Mouse (Mus musculus) embryonic facial prominence, embryonic 14.5 days (tissue): ENCODE results near the gene Chd1l. TPM values are rescaled to one million over a fixed set of nuclear protein-coding genes. Genes with fewer than 3 reads are reported as not detected.

Experiments
- ATAC-seq: fragments of 200-750 bp; cut with Nextera tagmentation; 2 replicates; pipeline ENCODE4 v1.8.0; 2017; ENCODE audit warnings: low read depth, moderate number of reproducible peaks, moderate TSS enrichment
- DNase-seq: peaks from one replicate; pipeline ENCODE4 v3.0.0-alpha.2; 2015; ENCODE audit warnings: low spot score
- H3K27ac ChIP-seq: fragments of 300-500 bp; sonication (generic); replicated peaks from 2 replicates; pipeline ENCODE4 v1.5.1; 2014; ENCODE audit warnings: low read depth, mild to moderate bottlenecking, low read length, moderate library complexity
- H3K27me3 ChIP-seq: fragments of 300-500 bp; sonication (generic); replicated peaks from 2 replicates; pipeline ENCODE4 v1.6.1; 2014; ENCODE audit warnings: low read length; ENCODE audit not compliant: control insufficient read depth, insufficient read depth
- H3K36me3 ChIP-seq: fragments of 300-500 bp; sonication (generic); 2 replicates; pipeline ENCODE4 v1.6.1; 2014; ENCODE audit warnings: low read length, mixed read lengths; ENCODE audit not compliant: control insufficient read depth, insufficient read depth
- H3K4me1 ChIP-seq: fragments of 300-500 bp; sonication (generic); 2 replicates; pipeline ENCODE4 v1.6.1; 2014; ENCODE audit warnings: antibody characterized with exemption, low read length; ENCODE audit not compliant: control insufficient read depth, insufficient read depth
- H3K4me2 ChIP-seq: fragments of 300-500 bp; sonication (generic); 2 replicates; pipeline ENCODE4 v1.6.1; 2014; ENCODE audit warnings: low read depth, mild to moderate bottlenecking, low read length, moderate library complexity, mixed read lengths
- H3K4me3 ChIP-seq: fragments of 300-500 bp; sonication (generic); 2 replicates; pipeline ENCODE4 v1.5.1; 2014; ENCODE audit warnings: low read depth, mild to moderate bottlenecking, low read length
- H3K9ac ChIP-seq: fragments of 300-500 bp; sonication (generic); 2 replicates; pipeline ENCODE4 v1.6.1; 2014; ENCODE audit warnings: low read depth, mild to moderate bottlenecking, low read length, moderate library complexity, mixed read lengths
- H3K9me3 ChIP-seq: fragments of 300-500 bp; sonication (generic); 2 replicates; pipeline ENCODE4 v1.6.1; 2016; ENCODE audit warnings: low read length; ENCODE audit not compliant: control insufficient read depth
- WGBS: fragments of 180-500 bp; shearing (Covaris S2); extraction: QIAGEN DNeasy Blood & Tissue Kit; methylation state at CpG from one replicate; pipeline ENCODE4 v1.1.7; 2014; 5-methylcytosine and 5-hydroxymethylcytosine counted together
- polyA plus RNA-seq: library from polyadenylated mRNA; unstranded; fragments of >200 nt; fragmentation: Nextera tagmentation; extraction: Ambion mirVana; gene quantifications from 2 replicates; pipeline ENCODE4 v1.2.1, GENCODE M21; 2014

Chd1l gene
- polyA plus RNA-seq, 1 experiment from 2014 or later = 11.7 TPM

GRCm38 (mm10) chr3:97585383-97586160 lies 24.4 kb downstream of the Chd1l start:
- H3K9me3 ChIP-seq = no peaks in the 10 kb centered on the region
- WGBS = 68% methylated on average over 18 of the region's 18 CpGs
- no peak overlapping the region for H3K27ac ChIP-seq
- DNase-seq = peak; percentile 93
- peaks cover 45% of the 10 kb centered on the region for H3K36me3 ChIP-seq
- no peak overlapping the region for H3K4me2 ChIP-seq
- H3K4me3 ChIP-seq = no peak overlapping the region
- no peaks in the 10 kb centered on the region for H3K4me1 ChIP-seq
- peak; percentile 82 for ATAC-seq
- no peaks in the 10 kb centered on the region for H3K27me3 ChIP-seq
- H3K9ac ChIP-seq = no peak overlapping the region

GRCm38 (mm10) chr3:97573807-97574206 lies 36.2 kb downstream of the Chd1l start:
- H3K4me1 ChIP-seq = no peaks in the 10 kb centered on the region
- peak; percentile 45 for DNase-seq
- no peaks in the 10 kb centered on the region for H3K9me3 ChIP-seq
- no peak overlapping the region for H3K9ac ChIP-seq
- no peaks in the 10 kb centered on the region for H3K27me3 ChIP-seq
- no peaks in the 10 kb centered on the region for H3K36me3 ChIP-seq
- WGBS = 81% methylated on average over 9 of the region's 9 CpGs
- no peak for ATAC-seq
- no peak overlapping the region for H3K4me2 ChIP-seq
- H3K27ac ChIP-seq = no peak overlapping the region
- no peak overlapping the region for H3K4me3 ChIP-seq

GRCm38 (mm10) chr3:97564588-97564987 lies 45.4 kb downstream of the Chd1l start:
- ATAC-seq (no peak), DNase-seq (no peak)
- WGBS = 78% methylated on average over 5 of the region's 5 CpGs
- Histone ChIP-seq H3K27me3 (no peaks in the 10 kb centered on the region), H3K27ac (no peak overlapping the region), H3K4me3 (no peak overlapping the region), H3K36me3 (peaks cover 14% of the 10 kb centered on the region; the same call in 1 of the 2 replicates), H3K9ac (no peak overlapping the region), H3K9me3 (no peaks in the 10 kb centered on the region), H3K4me2 (no peak overlapping the region), H3K4me1 (no peaks in the 10 kb centered on the region)

- no peaks in the 10 kb centered on the region for H3K4me1 ChIP-seq
- H3K36me3 ChIP-seq = 0 out of 2 replicates have a peak, but pooled peaks cover 7% of the 10 kb centered on the region
- no peaks in the 10 kb centered on the region for H3K27me3 ChIP-seq
- DNase-seq (no peak), ATAC-seq (no peak)
- no peaks in the 10 kb centered on the region for H3K9me3 ChIP-seq
- 92% methylated on average over 5 of the region's 5 CpGs for WGBS
- no peak overlapping the region for H3K27ac ChIP-seq
- no peak overlapping the region for H3K9ac ChIP-seq
- no peak overlapping the region for H3K4me2 ChIP-seq
- H3K4me3 ChIP-seq = no peak overlapping the region
These were observed 51.4 kb downstream of the Chd1l start for GRCm38 (mm10) chr3:97558554-97558953.

- H3K4me2 ChIP-seq = no peak overlapping the region
- no peak overlapping the region for H3K9ac ChIP-seq
- ATAC-seq (no peak), DNase-seq (no peak)
- no peaks in the 10 kb centered on the region for H3K27me3 ChIP-seq
- H3K27ac ChIP-seq = no peak overlapping the region
- H3K4me1 ChIP-seq = no peaks in the 10 kb centered on the region
- no peaks in the 10 kb centered on the region for H3K9me3 ChIP-seq
- H3K4me3 ChIP-seq = no peak overlapping the region
- 48% methylated on average over 8 of the region's 8 CpGs for WGBS
- H3K36me3 ChIP-seq = no peaks in the 10 kb centered on the region
These were observed 63.8 kb downstream of the Chd1l start for GRCm38 (mm10) chr3:97546205-97546604.

GRCm38 (mm10) chr3:97540171-97540570 lies 69.8 kb downstream of the Chd1l start:
- ATAC-seq = no peak
- 24% methylated on average over 1 of the region's 1 CpGs for WGBS
- no peak overlapping the region for H3K4me3 ChIP-seq

GRCm38 (mm10) chr3:97538634-97539033 lies 71.4 kb downstream of the Chd1l start:
- 50% methylated on average over 1 of the region's 1 CpGs for WGBS
- H3K9me3 ChIP-seq = no peaks in the 10 kb centered on the region
- no peaks in the 10 kb centered on the region for H3K27me3 ChIP-seq
- H3K36me3 ChIP-seq = no peaks in the 10 kb centered on the region
- no peak overlapping the region for H3K27ac ChIP-seq
- no peak overlapping the region for H3K9ac ChIP-seq
- DNase-seq (no peak), ATAC-seq (no peak)
- H3K4me1 ChIP-seq = no peaks in the 10 kb centered on the region
- H3K4me2 ChIP-seq = no peak overlapping the region
- no peak overlapping the region for H3K4me3 ChIP-seq

More at GRCm38 (mm10) chr3:97540171-97540570, 69.8 kb downstream of the Chd1l start:
- Histone ChIP-seq H3K27me3 (no peaks in the 10 kb centered on the region), H3K36me3 (no peaks in the 10 kb centered on the region), H3K27ac (no peak overlapping the region), H3K4me2 (no peak overlapping the region), H3K9ac (no peak overlapping the region), H3K9me3 (no peaks in the 10 kb centered on the region), H3K4me1 (no peaks in the 10 kb centered on the region)
- DNase-seq = no peak

GRCm38 (mm10) chr3:97537006-97537405 lies 73.0 kb downstream of the Chd1l start:
- no peak for ATAC-seq
- WGBS = 84% methylated on average over 2 of the region's 2 CpGs
- H3K27ac ChIP-seq = no peak overlapping the region

GRCm38 (mm10) chr3:97535660-97536059 lies 74.3 kb downstream of the Chd1l start:
- ATAC-seq (no peak), DNase-seq (no peak)
- H3K4me1 ChIP-seq = no peaks in the 10 kb centered on the region
- H3K27ac ChIP-seq = no peak overlapping the region
- no peaks in the 10 kb centered on the region for H3K36me3 ChIP-seq
- no peaks in the 10 kb centered on the region for H3K27me3 ChIP-seq
- H3K9ac ChIP-seq = no peak overlapping the region
- WGBS = 91% methylated on average over 5 of the region's 5 CpGs
- no peak overlapping the region for H3K4me2 ChIP-seq
- H3K9me3 ChIP-seq = no peaks in the 10 kb centered on the region
- H3K4me3 ChIP-seq = no peak overlapping the region

More at GRCm38 (mm10) chr3:97537006-97537405, 73.0 kb downstream of the Chd1l start:
- Histone ChIP-seq H3K27me3 (no peaks in the 10 kb centered on the region), H3K9ac (no peak overlapping the region), H3K4me2 (no peak overlapping the region), H3K9me3 (no peaks in the 10 kb centered on the region), H3K36me3 (no peaks in the 10 kb centered on the region), H3K4me3 (no peak overlapping the region), H3K4me1 (no peaks in the 10 kb centered on the region)
- DNase-seq = no peak
